Mouse (Mus musculus): Measurements from ENCODE around the gene Gm10639.
"Not testable (repeated sequence)": the region's sequence is repeated elsewhere in the genome, so short reads cannot be mapped to it uniquely, and the experiment has no call there.

DNA sequence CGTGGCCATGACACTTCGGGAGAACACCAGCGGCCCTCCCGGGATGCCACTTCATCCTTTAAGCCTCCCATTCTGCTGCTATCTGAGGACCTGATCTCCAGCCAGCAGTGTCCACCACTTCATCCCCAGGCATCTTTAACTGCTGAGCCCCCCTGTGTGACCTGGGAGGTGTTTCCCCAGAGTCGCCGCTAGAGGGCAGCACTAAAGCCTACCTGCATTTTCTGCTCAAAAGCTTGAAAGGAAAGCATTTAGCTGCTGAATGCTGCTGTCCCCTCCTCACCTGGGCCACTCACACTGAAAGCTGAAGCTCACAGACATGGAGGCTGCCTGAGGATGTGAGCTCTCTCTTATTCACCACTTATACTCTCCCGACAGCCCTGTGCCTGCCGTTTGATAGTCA, 50.6 kb downstream of the Gm10639 start:
- not testable (repeated sequence) for TF ChIP-seq GATA1 (IDR thresholded peaks at IDR 0.05; ENCODE audit: borderline replicate concordance, low read length); FLI1 (IDR thresholded peaks at IDR 0.05; ENCODE audit: low read length)

Data from megakaryocyte, embryonic 14.5 days (primary cell).